Mouse (Mus musculus): ENCODE measurements at regions not wholly inside any gene's neighbourhood (a gene's known extent, or its start where the extent isn't known, plus 50 kb on each side); places are given as distances from the start of the nearest gene placed in this dataset.

GRCm38 (mm10) chrX:161487691-161488090, 200.4 kb downstream of the Gm15262 start:
- Histone ChIP-seq H3K4me1 (ENCODE audit: control insufficient read depth in 1 of 2, insufficient read depth in 2 of 2) (no peaks in the 10 kb centered on the region), H3K9me3 (replicated peaks; ENCODE audit: low read length) (no peaks in the 10 kb centered on the region), H3K4me3 (replicated peaks in 1 of 3; ENCODE audit: low read depth in 2 of 3, low read length in 2 of 3, poor library complexity in 1 of 3) (no peak overlapping the region), H3K27me3 (replicated peaks) (no peaks in the 10 kb centered on the region), H3K79me2 (replicated peaks; ENCODE audit: control insufficient read depth, extremely low read depth, insufficient read depth, poor library complexity, severe bottlenecking) (no peaks in the 10 kb centered on the region), H3K27ac (ENCODE audit: insufficient read depth, low read depth) (no peak overlapping the region), H3K4me2 (ENCODE audit: insufficient read depth, low read depth, poor library complexity, severe bottlenecking) (no peak overlapping the region), H3K36me3 (replicated peaks in 1 of 2; ENCODE audit: control insufficient read depth in 1 of 2, insufficient read depth in 1 of 2, low read length in 1 of 2) (no peaks in the 10 kb centered on the region), H3K9ac (ENCODE audit: insufficient read depth, low read depth) (no peak overlapping the region)
- no peak for DNase-seq (ENCODE audit: extremely low read depth)
- dilution Hi-C loops (cut with MboI; ENCODE audit: extremely low pct_ligation_motif_present, extremely low pct_unique_long_range_greater_than_20kb, low sequenced_read_pairs), result no loop called here
- in situ Hi-C loops (cut with MboI; ENCODE audit: low pct_ligation_motif_present, low pct_unique_long_range_greater_than_20kb, low sequenced_read_pairs), result no loop called here
- TF ChIP-seq CHD2 (IDR thresholded peaks at IDR 0.05; ENCODE audit: low read length) (no peak), MEF2A (IDR thresholded peaks at IDR 0.05; ENCODE audit: borderline replicate concordance, low read depth, low read length) (no peak), MYC (IDR thresholded peaks at IDR 0.05; ENCODE audit: low read depth, low read length) (no peak), BHLHE40 (IDR thresholded peaks at IDR 0.05; ENCODE audit: low read depth, low read length) (no peak), JUND (conservative IDR thresholded peaks at IDR 0.05; ENCODE audit: low read depth, low read length) (no peak), JUN (IDR thresholded peaks at IDR 0.05; ENCODE audit: insufficient read depth, low read depth, low read length) (no peak), ZNF384 (IDR thresholded peaks at IDR 0.05; ENCODE audit: low read depth, low read length) (no peak), KAT2A (IDR thresholded peaks at IDR 0.05; ENCODE audit: insufficient replicate concordance, low read length) (no peak), ZMIZ1 (IDR thresholded peaks at IDR 0.05; ENCODE audit: low read depth, low read length) (no peak), CHD1 (IDR thresholded peaks at IDR 0.05; ENCODE audit: low read depth, low read length) (no peak), ELF1 (IDR thresholded peaks at IDR 0.05; ENCODE audit: low read depth, low read length) (no peak), MAX (IDR thresholded peaks at IDR 0.05; ENCODE audit: low read length) (no peak), ZC3H11A (IDR thresholded peaks at IDR 0.05; ENCODE audit: low read depth, low read length) (no peak), IRF4 (IDR thresholded peaks at IDR 0.05; ENCODE audit: low read depth, low read length) (no peak), MAFK (IDR thresholded peaks at IDR 0.05; ENCODE audit: insufficient replicate concordance, low read length) (no peak), NELFE (IDR thresholded peaks at IDR 0.05; ENCODE audit: low read depth, low read length) (no peak), ZKSCAN1 (IDR thresholded peaks at IDR 0.05; ENCODE audit: borderline replicate concordance, low read depth, low read length) (no peak), TBP (conservative IDR thresholded peaks at IDR 0.05; ENCODE audit: low read depth, low read length) (no peak)

DNA sequence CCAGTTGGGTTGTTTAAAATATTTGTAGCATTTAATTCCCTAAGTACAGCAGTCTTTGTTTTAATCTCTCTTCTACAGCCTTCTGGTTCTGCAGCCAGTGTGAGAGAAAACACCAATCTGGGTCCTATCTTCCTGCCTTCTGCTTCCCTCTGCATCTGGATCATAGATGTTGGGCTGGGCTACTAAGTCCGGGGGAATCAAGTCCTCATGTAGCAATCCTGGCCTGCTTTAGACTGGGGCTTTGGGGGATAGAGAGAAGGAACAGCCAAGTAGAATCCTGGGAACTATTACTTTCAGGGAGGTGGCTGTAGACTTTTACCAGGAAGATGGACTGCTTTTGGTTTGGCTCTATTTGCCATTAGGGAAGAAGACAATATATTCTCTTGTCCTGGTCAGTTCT, 205.5 kb upstream of the Rai2 start:
- Histone ChIP-seq H3K27me3 (replicated peaks) (no peaks in the 10 kb centered on the region), H3K4me2 (ENCODE audit: insufficient read depth, low read depth, poor library complexity, severe bottlenecking) (no peak overlapping the region), H3K4me3 (replicated peaks in 1 of 3; ENCODE audit: low read depth in 2 of 3, low read length in 2 of 3, poor library complexity in 1 of 3) (no peak overlapping the region), H3K9ac (ENCODE audit: insufficient read depth, low read depth) (no peak overlapping the region), H3K9me3 (replicated peaks; ENCODE audit: low read length) (no peaks in the 10 kb centered on the region), H3K36me3 (replicated peaks in 1 of 2; ENCODE audit: control insufficient read depth in 1 of 2, insufficient read depth in 1 of 2, low read length in 1 of 2) (no peaks in the 10 kb centered on the region), H3K4me1 (ENCODE audit: control insufficient read depth in 1 of 2, insufficient read depth in 2 of 2) (no peaks in the 10 kb centered on the region), H3K27ac (ENCODE audit: insufficient read depth, low read depth) (no peak overlapping the region), H3K79me2 (replicated peaks; ENCODE audit: control insufficient read depth, extremely low read depth, insufficient read depth, poor library complexity, severe bottlenecking) (no peaks in the 10 kb centered on the region)
- in situ Hi-C loops (cut with MboI; ENCODE audit: low pct_ligation_motif_present, low pct_unique_long_range_greater_than_20kb, low sequenced_read_pairs), result no loop called here
- TF ChIP-seq POLR2A (IDR thresholded peaks at IDR 0.05; ENCODE audit: low read depth, low read length), result no peak
- TF ChIP-seq KAT2A (IDR thresholded peaks at IDR 0.05; ENCODE audit: insufficient replicate concordance, low read length), result no peak
- TF ChIP-seq MAZ (IDR thresholded peaks at IDR 0.05; ENCODE audit: low read depth, low read length), result no peak
- no peak for TF ChIP-seq MAX (IDR thresholded peaks at IDR 0.05; ENCODE audit: low read length)
- no peak for TF ChIP-seq JUN (IDR thresholded peaks at IDR 0.05; ENCODE audit: insufficient read depth, low read depth, low read length)
- no peak for TF ChIP-seq MAFK (IDR thresholded peaks at IDR 0.05; ENCODE audit: insufficient replicate concordance, low read length)
- no peak for TF ChIP-seq EP300 (IDR thresholded peaks at IDR 0.05; ENCODE audit: low read length)
- TF ChIP-seq GABPA (IDR thresholded peaks at IDR 0.05; ENCODE audit: insufficient replicate concordance, low read depth, low read length), result no peak
- TF ChIP-seq SIN3A (IDR thresholded peaks at IDR 0.05; ENCODE audit: low read length), result no peak
- TF ChIP-seq ELF1 (IDR thresholded peaks at IDR 0.05; ENCODE audit: low read depth, low read length), result no peak
- no peak for TF ChIP-seq USF2 (conservative IDR thresholded peaks at IDR 0.05; ENCODE audit: low read depth, low read length)
- TF ChIP-seq HCFC1 (IDR thresholded peaks at IDR 0.05; ENCODE audit: low read depth, low read length), result no peak
- DNase-seq (ENCODE audit: extremely low read depth), result no peak
- dilution Hi-C loops (cut with MboI; ENCODE audit: extremely low pct_ligation_motif_present, extremely low pct_unique_long_range_greater_than_20kb, low sequenced_read_pairs), result no loop called here
